Mouse (Mus musculus) urinary bladder, adult 2 months (tissue): ENCODE data around the gene Gm5891. TPM values are rescaled to one million over a fixed set of nuclear protein-coding genes. Genes with fewer than 3 reads are reported as not detected.
"Not testable (repeated sequence)": the region's sequence is repeated elsewhere in the genome, so short reads cannot be mapped to it uniquely, and the experiment has no call there.

Source experiments
- DNase-seq: peaks from one replicate; pipeline ENCODE4 v3.0.0; 2022; ENCODE audit warnings: low spot score
- polyA plus RNA-seq: library from polyadenylated mRNA; depleted of rRNA; stranded (reverse); fragments of >200 nt; gene quantifications from 2 replicates; pipeline ENCODE4 v1.2.3, GENCODE M21; 2012; rRNA removed

Gene Gm5891
- polyA plus RNA-seq: not detected in 2 replicates

GRCm38 (mm10) chr7:21921191-21921590 lies at the start of gene Gm5891:
Gm5891 (minus strand) TSS chr7:21921291.
- not testable (repeated sequence) for DNase-seq

Other genes starting within 250 kb of the Gm5891 start
- gene Gm4175, start 159.8 kb downstream of the Gm5891 start, polyA plus RNA-seq: not detected in 2 replicates
- gene Gm4177, start 124.6 kb downstream of the Gm5891 start, polyA plus RNA-seq: not detected in 2 replicates
- not detected in 2 replicates for gene Vmn1r135, start 88.9 kb downstream of the Gm5891 start, polyA plus RNA-seq
- not detected in 2 replicates for gene Gm5725, start 77.0 kb downstream of the Gm5891 start, polyA plus RNA-seq
- not detected in 2 replicates for gene Vmn1r137, start 73.3 kb upstream of the Gm5891 start, polyA plus RNA-seq
- gene Vmn1r138, start 107.6 kb upstream of the Gm5891 start, polyA plus RNA-seq: not detected in 2 replicates
- not detected in 2 replicates for gene Gm6176, start 135.0 kb upstream of the Gm5891 start, polyA plus RNA-seq
- gene Vmn1r139, start 147.8 kb upstream of the Gm5891 start, polyA plus RNA-seq: not detected in 2 replicates
- not detected in 2 replicates for gene Gm16451, start 197.0 kb upstream of the Gm5891 start, polyA plus RNA-seq
- gene Gm10666, start 213.4 kb upstream of the Gm5891 start, polyA plus RNA-seq: not detected in 2 replicates
- gene Vmn1r142, start 242.7 kb upstream of the Gm5891 start, polyA plus RNA-seq: not detected in 2 replicates